ENCODE assay signal across 8 mouse cellular contexts in the genomic region with DNA sequence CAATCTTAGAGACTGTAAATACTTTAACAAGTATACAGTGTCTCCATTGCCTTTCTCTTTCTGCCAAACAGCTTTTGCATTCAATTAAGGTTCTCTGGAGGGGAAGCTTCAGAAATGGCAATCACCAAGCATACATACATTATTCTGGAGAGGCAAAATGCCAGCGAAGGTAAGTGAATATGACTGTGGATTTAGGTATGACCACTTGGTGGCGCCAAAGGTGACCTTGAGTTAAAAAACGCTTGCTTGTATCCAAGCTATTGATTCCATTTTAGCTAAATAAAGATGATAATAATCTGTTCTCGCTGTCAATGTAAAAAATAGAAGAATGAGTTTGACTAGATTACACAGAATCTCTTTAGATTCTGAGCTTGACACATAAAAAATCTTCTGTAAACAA.
DNase-seq lines count a peak whose midpoint lies in the region; ATAC-seq and TF ChIP-seq lines count a peak whose summit lies in the region.

No protein-coding gene starts in this region.

- H3K9ac ChIP-seq in heart, postnatal 0 days (replicated peaks; ENCODE audit: low read depth, low read length): no peak overlapping the region
- H3K9ac ChIP-seq in heart, embryonic 12.5 days: no peak overlapping the region
- no peak overlapping the region for H3K9ac ChIP-seq in ES-Bruce4 (ENCODE audit: low read depth, poor library complexity, severe bottlenecking)

- TF ChIP-seq CTCF in heart, postnatal 0 days (IDR thresholded peaks at IDR 0.05; ENCODE audit: low read depth): peak; percentile 53
- peak; percentile 5 for TF ChIP-seq CTCF in ES-Bruce4 (IDR thresholded peaks at IDR 0.05; ENCODE audit: low read depth, low read length)

- 6% methylated on average over 4 of the region's 4 CpGs for WGBS in heart, postnatal 0 days
- 8% methylated on average over 4 of the region's 4 CpGs for WGBS in heart, embryonic 12.5 days

- H3K4me2 ChIP-seq in heart, postnatal 0 days (ENCODE audit: low read depth, low read length): no peak overlapping the region
- H3K4me2 ChIP-seq in heart, embryonic 12.5 days: no peak overlapping the region

- H3K36me3 ChIP-seq in heart, postnatal 0 days (replicated peaks; ENCODE audit: control insufficient read depth, insufficient read depth, low read length): no peaks in the 10 kb centered on the region
- no peaks in the 10 kb centered on the region for H3K36me3 ChIP-seq in heart, embryonic 12.5 days
- H3K36me3 ChIP-seq in ES-Bruce4 (ENCODE audit: control insufficient read depth, insufficient read depth, low read length, poor library complexity, severe bottlenecking): no peaks in the 10 kb centered on the region

- TF ChIP-seq POLR2A in ES-Bruce4 (IDR thresholded peaks at IDR 0.05; ENCODE audit: insufficient read depth, low read length): no peak

- H3K27ac ChIP-seq in heart, postnatal 0 days (ENCODE audit: low read depth): no peak overlapping the region
- H3K27ac ChIP-seq in heart, embryonic 12.5 days (ENCODE audit: poor library complexity, severe bottlenecking): no peak overlapping the region
- no peak overlapping the region for H3K27ac ChIP-seq in ES-Bruce4 (ENCODE audit: insufficient read depth, low read length)

- no peaks in the 10 kb centered on the region for H3K4me1 ChIP-seq in heart, postnatal 0 days (ENCODE audit: control insufficient read depth, insufficient read depth)
- H3K4me1 ChIP-seq in heart, embryonic 12.5 days (replicated peaks): no peaks in the 10 kb centered on the region
- H3K4me1 ChIP-seq in ES-Bruce4 (ENCODE audit: control insufficient read depth, insufficient read depth, low read length): no peaks in the 10 kb centered on the region

- intact Hi-C loops in left cerebral cortex, postnatal 10 days (cut with DNase I): loop anchor here (2.0 to 10.0 kb wide), 3 partner anchors 163 to 1931 kb away; no protein-coding TSS in a partner anchor
- intact Hi-C loops in gastrocnemius, postnatal 36 days (cut with DNase I): loop anchor here (5.0 kb wide), 1 partner anchor 164 kb away; no protein-coding TSS in a partner anchor

- no peak overlapping the region for H3K4me3 ChIP-seq in heart, postnatal 0 days (ENCODE audit: low read depth, low read length)
- H3K4me3 ChIP-seq in heart, embryonic 12.5 days: no peak overlapping the region
- H3K4me3 ChIP-seq in ES-Bruce4 (ENCODE audit: low read depth, low read length): no peak overlapping the region

- DNase-seq in heart, postnatal 0 days (ENCODE audit: low spot score): peak; percentile 10
- peak; percentile 19 for DNase-seq in c-Kit-positive CD71-negative TER-119-negative erythroid progenitor cells, embryonic 14.5 days (ENCODE audit: low read depth)
- DNase-seq in frontal cortex, postnatal 25 days (ENCODE audit: low spot score in 2 of 2): peak; percentile 11 to 31
- peak; percentile 24 to 32 for DNase-seq in left cerebral cortex, postnatal 10 days (ENCODE audit: extremely low spot score in 1 of 2, low spot score in 2 of 2)
- DNase-seq in right cerebral cortex, adult 2 months (ENCODE audit: low spot score in 2 of 2): peak; percentile 71 to 73
- no peak for DNase-seq in gastrocnemius, postnatal 36 days

- ATAC-seq in heart, postnatal 0 days (ENCODE audit: insufficient read depth, low read depth): no peak
- no peak for ATAC-seq in heart, embryonic 12.5 days (ENCODE audit: insufficient number of reproducible peaks, low FRiP score)

- no peak for TF ChIP-seq EP300 in heart, postnatal 0 days (IDR thresholded peaks at IDR 0.05; ENCODE audit: low read depth)
- TF ChIP-seq EP300 in ES-Bruce4 (IDR thresholded peaks at IDR 0.05; ENCODE audit: insufficient read depth, low read depth, low read length): no peak

- H3K9me3 ChIP-seq in heart, postnatal 0 days (replicated peaks; ENCODE audit: control insufficient read depth, low read length): no peaks in the 10 kb centered on the region
- H3K9me3 ChIP-seq in heart, embryonic 12.5 days (replicated peaks): no peaks in the 10 kb centered on the region
- H3K9me3 ChIP-seq in ES-Bruce4 (replicated peaks; ENCODE audit: control insufficient read depth, insufficient read depth, low read length, poor library complexity, severe bottlenecking): no peaks in the 10 kb centered on the region

- H3K27me3 ChIP-seq in heart, postnatal 0 days (ENCODE audit: control insufficient read depth, insufficient read depth, low read length): no peaks in the 10 kb centered on the region
- no peaks in the 10 kb centered on the region for H3K27me3 ChIP-seq in heart, embryonic 12.5 days (replicated peaks)
- H3K27me3 ChIP-seq in ES-Bruce4 (ENCODE audit: control insufficient read depth, insufficient read depth, low read length, poor library complexity, severe bottlenecking): no peaks in the 10 kb centered on the region

Comparison
In these comparisons a context has a peak if more than half of its experiments do, and no peak if none do; other contexts are left out.
1. DNase-seq: peak in heart, postnatal 0 days (single experiment), c-Kit-positive CD71-negative TER-119-negative erythroid progenitor cells, embryonic 14.5 days (single experiment), frontal cortex, postnatal 25 days (2 of 2), left cerebral cortex, postnatal 10 days (2 of 2) and right cerebral cortex, adult 2 months (2 of 2); none in gastrocnemius, postnatal 36 days (0 of 2).